ENCODE assay signal across 8 mouse cellular contexts in genomic region chr5:41762947-41763730, GRCm38 (mm10). TPM values are rescaled to one million over a fixed set of nuclear protein-coding genes. Genes with fewer than 3 reads are reported as not detected.
DNase-seq lines count a peak whose midpoint lies in the region; ATAC-seq and TF ChIP-seq lines count a peak whose summit lies in the region.

No protein-coding gene starts in this region.

- no peak for TF ChIP-seq CTCF in lung, postnatal 0 days (IDR thresholded peaks at IDR 0.05)
- no peak for TF ChIP-seq CTCF in hindbrain, postnatal 0 days (IDR thresholded peaks at IDR 0.05; ENCODE audit: low read depth)
- no peak for TF ChIP-seq CTCF in small intestine, adult 2 months (IDR thresholded peaks at IDR 0.05; ENCODE audit: extremely low read depth, insufficient read length, insufficient replicate concordance, low read depth, low read length)

- no peak overlapping the region for H3K27ac ChIP-seq in lung, postnatal 0 days (ENCODE audit: low read length)
- H3K27ac ChIP-seq in hindbrain, postnatal 0 days: no peak overlapping the region
- H3K27ac ChIP-seq in small intestine, adult 2 months (ENCODE audit: insufficient read depth, low read depth, low read length): no peak overlapping the region

- H3K4me3 ChIP-seq in lung, postnatal 0 days (ENCODE audit: low read depth, low read length): peak overlapping the region; percentile 28; the same call in 1 of the 2 replicates
- peak overlapping the region; percentile 31 for H3K4me3 ChIP-seq in hindbrain, postnatal 0 days (ENCODE audit: low read length)
- peak overlapping the region; percentile 52 for H3K4me3 ChIP-seq in small intestine, adult 2 months (ENCODE audit: low read depth, low read length)

- 3% methylated on average over 29 of the region's 41 CpGs for WGBS in lung, postnatal 0 days
- 2% methylated on average over 41 of the region's 41 CpGs for WGBS in hindbrain, postnatal 0 days
- WGBS in small intestine, adult 2 months: 3% methylated on average over 41 of the region's 41 CpGs

- H3K9me3 ChIP-seq in lung, postnatal 0 days (ENCODE audit: low read length): no peaks in the 10 kb centered on the region
- H3K9me3 ChIP-seq in hindbrain, postnatal 0 days (ENCODE audit: low read length): no peaks in the 10 kb centered on the region

- peaks cover 84% of the 10 kb centered on the region for H3K27me3 ChIP-seq in lung, postnatal 0 days (replicated peaks; ENCODE audit: insufficient read depth, low read length)
- H3K27me3 ChIP-seq in hindbrain, postnatal 0 days (ENCODE audit: insufficient read depth, low read length): peaks cover 86% of the 10 kb centered on the region
- peaks cover 74% of the 10 kb centered on the region for H3K27me3 ChIP-seq in small intestine, adult 2 months (ENCODE audit: control insufficient read depth, insufficient read depth, low read length)

- ATAC-seq in CD4-positive, CD25-positive, alpha-beta regulatory T cell, adult 4 months: no peak
- 0 out of 2 replicates have a peak, but pooled peaks have one; percentile 6 for ATAC-seq in lung, postnatal 0 days
- no peak for ATAC-seq in hindbrain, postnatal 0 days

- H3K36me3 ChIP-seq in lung, postnatal 0 days (ENCODE audit: insufficient read depth, low read length): no peaks in the 10 kb centered on the region
- no peaks in the 10 kb centered on the region for H3K36me3 ChIP-seq in hindbrain, postnatal 0 days (ENCODE audit: insufficient read depth, low read length)
- H3K36me3 ChIP-seq in small intestine, adult 2 months (ENCODE audit: control insufficient read depth, insufficient read depth, low read length): no peaks in the 10 kb centered on the region

- H3K4me2 ChIP-seq in lung, postnatal 0 days (replicated peaks; ENCODE audit: low read depth, low read length): peak overlapping the region; percentile 43
- peak overlapping the region; percentile 59 for H3K4me2 ChIP-seq in hindbrain, postnatal 0 days (ENCODE audit: low read depth, low read length)

- H3K9ac ChIP-seq in lung, postnatal 0 days (replicated peaks; ENCODE audit: low read depth): no peak overlapping the region
- H3K9ac ChIP-seq in hindbrain, postnatal 0 days (replicated peaks; ENCODE audit: low read length): no peak overlapping the region

- TF ChIP-seq EP300 in lung, postnatal 0 days (IDR thresholded peaks at IDR 0.05): no peak

- peak; percentile 4 for DNase-seq in CD4-positive, CD25-positive, alpha-beta regulatory T cell, adult 2 months (ENCODE audit: low read depth, low spot score)
- DNase-seq in lung, postnatal 0 days (ENCODE audit: low spot score): no peak
- DNase-seq in lung, postnatal 14 days: no peak
- no peak for DNase-seq in hindbrain, postnatal 0 days (ENCODE audit: low spot score)
- DNase-seq in adipocyte (ENCODE audit: low spot score): no peak
- no peak for DNase-seq in right cerebral cortex, postnatal 14 days

- peaks cover 2% of the 10 kb centered on the region; the same call in 1 of the 2 replicates for H3K4me1 ChIP-seq in lung, postnatal 0 days (ENCODE audit: insufficient read depth, low read depth, low read length)
- peaks cover 10% of the 10 kb centered on the region for H3K4me1 ChIP-seq in hindbrain, postnatal 0 days (ENCODE audit: insufficient read depth, low read length)
- H3K4me1 ChIP-seq in small intestine, adult 2 months (ENCODE audit: control insufficient read depth, insufficient read depth, insufficient read length, low read length): peaks cover 9% of the 10 kb centered on the region; the same call in 1 of the 2 replicates

- TF ChIP-seq POLR2A in small intestine, adult 2 months (IDR thresholded peaks at IDR 0.05; ENCODE audit: low read depth, low read length): no peak

RNA-seq across cellular contexts. Expression of gene Nkx3-2, which starts 1.2 kb away (rescaled TPM):
- polyA plus RNA-seq in CD4-positive, CD25-positive, alpha-beta regulatory T cell, adult 4 months (2017; shearing (Covaris generic)): not detected
- not detected in 2 replicates for polyA plus RNA-seq in lung, postnatal 0 days (2015; fragmentation: Nextera tagmentation; extraction: Ambion mirVana)
- total RNA-seq in hindbrain, postnatal 0 days (2014; rRNA removed): not detected in 2 replicates
- not detected in 2 replicates for polyA plus RNA-seq in hindbrain, postnatal 0 days (2015; fragmentation: Nextera tagmentation; extraction: Ambion mirVana)
- polyA plus RNA-seq in small intestine, adult 2 months (2012; rRNA removed): 1.7 and 2.3 TPM in 2 replicates

RNA-seq across cellular contexts. Expression of gene Rab28, which starts 55.2 kb away (rescaled TPM):
- 10 to 100 TPM; 14.3 to 20.5 TPM for polyA plus RNA-seq in CD4-positive, CD25-positive, alpha-beta regulatory T cell, adult 4 months (2017; shearing (Covaris generic))
- polyA plus RNA-seq in lung, postnatal 0 days (2015; fragmentation: Nextera tagmentation; extraction: Ambion mirVana): 53.7 and 58.5 TPM in 2 replicates
- total RNA-seq in hindbrain, postnatal 0 days (2014; rRNA removed): 39.2 and 45.5 TPM in 2 replicates
- polyA plus RNA-seq in hindbrain, postnatal 0 days (2015; fragmentation: Nextera tagmentation; extraction: Ambion mirVana): 46.0 and 50.1 TPM in 2 replicates
- 8.1 and 18.3 TPM in 2 replicates for polyA plus RNA-seq in small intestine, adult 2 months (2012; rRNA removed)
